Mouse (Mus musculus): ENCODE measurements around the gene Rasa3. TPM values are rescaled to one million over a fixed set of nuclear protein-coding genes. Genes with fewer than 3 reads are reported as not detected.
A peak's percentile ranks its signal among the peaks of the same experiment; 100 is the strongest.

Rasa3 gene
- total and polyA plus RNA-seq, 2 experiments from 2014 or later: 20.5 to 52.7 TPM

DNA sequence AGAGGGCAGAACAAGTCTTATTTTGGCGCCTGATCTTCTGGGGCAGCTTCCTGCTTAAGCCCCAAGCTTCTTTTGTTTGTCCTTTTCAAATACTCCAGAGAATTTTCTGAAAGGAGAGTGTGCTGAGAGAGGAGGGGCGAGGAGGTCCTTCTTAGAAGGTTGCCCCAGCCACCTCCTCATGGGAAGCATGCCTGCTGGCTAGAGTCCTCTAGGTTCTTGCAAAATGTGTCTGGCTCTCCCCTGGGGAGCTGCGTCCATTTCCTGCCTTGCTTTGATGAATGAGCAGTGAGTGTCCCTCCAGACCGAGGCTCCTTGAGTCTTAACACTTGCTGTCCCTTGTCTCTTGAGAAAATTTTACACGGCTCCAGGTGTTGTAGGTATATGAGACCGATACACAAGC lies 11.1 kb upstream of the Rasa3 start:
- H3K9ac ChIP-seq (replicated peaks; ENCODE audit: low read length, poor library complexity, severe bottlenecking): no peak overlapping the region
- H3K27ac ChIP-seq (ENCODE audit: low read depth, low read length): no peak overlapping the region
- H3K4me2 ChIP-seq (ENCODE audit: low read depth, low read length, poor library complexity, severe bottlenecking): no peak overlapping the region
- no peaks in the 10 kb centered on the region for H3K36me3 ChIP-seq (ENCODE audit: insufficient read depth, low read length)
- WGBS: 59% methylated on average over 6 of the region's 6 CpGs
- H3K9me3 ChIP-seq (ENCODE audit: low read length): no peaks in the 10 kb centered on the region
- H3K4me3 ChIP-seq (ENCODE audit: low read depth, low read length): no peak overlapping the region
- no peak for DNase-seq (ENCODE audit: low spot score)
- peaks cover 3% of the 10 kb centered on the region; the same call in 1 of the 2 replicates for H3K4me1 ChIP-seq (ENCODE audit: insufficient read depth, low read length)
- no peak for ATAC-seq (ENCODE audit: low FRiP score)
- TF ChIP-seq CTCF (IDR thresholded peaks at IDR 0.05): no peak
- H3K27me3 ChIP-seq (ENCODE audit: insufficient read depth, low read length): no peaks in the 10 kb centered on the region

GRCm38 (mm10) chr8:13687941-13688340 lies 10.5 kb upstream of the Rasa3 start:
- Histone ChIP-seq H3K4me3 (ENCODE audit: low read depth, low read length) (no peak overlapping the region), H3K4me1 (ENCODE audit: insufficient read depth, low read length) (peaks cover 3% of the 10 kb centered on the region; the same call in 1 of the 2 replicates), H3K9me3 (ENCODE audit: low read length) (no peaks in the 10 kb centered on the region), H3K9ac (replicated peaks; ENCODE audit: low read length, poor library complexity, severe bottlenecking) (no peak overlapping the region), H3K4me2 (ENCODE audit: low read depth, low read length, poor library complexity, severe bottlenecking) (no peak overlapping the region), H3K27ac (ENCODE audit: low read depth, low read length) (no peak overlapping the region), H3K36me3 (ENCODE audit: insufficient read depth, low read length) (no peaks in the 10 kb centered on the region), H3K27me3 (ENCODE audit: insufficient read depth, low read length) (no peaks in the 10 kb centered on the region)
- no peak for ATAC-seq (ENCODE audit: low FRiP score)
- WGBS: 75% methylated on average over 4 of the region's 4 CpGs
- DNase-seq (ENCODE audit: low spot score): no peak
- TF ChIP-seq CTCF (IDR thresholded peaks at IDR 0.05): peak; percentile 34

GRCm38 (mm10) chr8:13687101-13687717 lies 9.8 kb upstream of the Rasa3 start:
- WGBS: 95% methylated on average over 8 of the region's 8 CpGs
- Histone ChIP-seq H3K4me3 (ENCODE audit: low read depth, low read length) (no peak overlapping the region), H3K9me3 (ENCODE audit: low read length) (no peaks in the 10 kb centered on the region), H3K27ac (ENCODE audit: low read depth, low read length) (no peak overlapping the region), H3K4me1 (ENCODE audit: insufficient read depth, low read length) (peaks cover 3% of the 10 kb centered on the region; the same call in 1 of the 2 replicates), H3K27me3 (ENCODE audit: insufficient read depth, low read length) (no peaks in the 10 kb centered on the region), H3K36me3 (ENCODE audit: insufficient read depth, low read length) (no peaks in the 10 kb centered on the region), H3K4me2 (ENCODE audit: low read depth, low read length, poor library complexity, severe bottlenecking) (no peak overlapping the region), H3K9ac (replicated peaks; ENCODE audit: low read length, poor library complexity, severe bottlenecking) (no peak overlapping the region)
- peak; percentile 10; the same call in 1 of the 2 replicates for TF ChIP-seq CTCF (IDR thresholded peaks at IDR 0.05)
- no peak for ATAC-seq (ENCODE audit: low FRiP score)
- no peak for DNase-seq (ENCODE audit: low spot score)

- Histone ChIP-seq H3K36me3 (ENCODE audit: insufficient read depth, low read length) (no peaks in the 10 kb centered on the region), H3K4me2 (ENCODE audit: low read depth, low read length, poor library complexity, severe bottlenecking) (no peak overlapping the region), H3K9ac (replicated peaks; ENCODE audit: low read length, poor library complexity, severe bottlenecking) (no peak overlapping the region), H3K27me3 (ENCODE audit: insufficient read depth, low read length) (no peaks in the 10 kb centered on the region), H3K27ac (ENCODE audit: low read depth, low read length) (no peak overlapping the region), H3K9me3 (ENCODE audit: low read length) (no peaks in the 10 kb centered on the region), H3K4me1 (ENCODE audit: insufficient read depth, low read length) (peaks cover 3% of the 10 kb centered on the region; the same call in 1 of the 2 replicates), H3K4me3 (ENCODE audit: low read depth, low read length) (no peak overlapping the region)
- 78% methylated on average over 7 of the region's 7 CpGs for WGBS
- no peak for ATAC-seq (ENCODE audit: low FRiP score)
- no peak for TF ChIP-seq CTCF (IDR thresholded peaks at IDR 0.05)
- no peak for DNase-seq (ENCODE audit: low spot score)
Observed at GRCm38 (mm10) chr8:13686426-13686825, 9.0 kb upstream of the Rasa3 start.

DNA sequence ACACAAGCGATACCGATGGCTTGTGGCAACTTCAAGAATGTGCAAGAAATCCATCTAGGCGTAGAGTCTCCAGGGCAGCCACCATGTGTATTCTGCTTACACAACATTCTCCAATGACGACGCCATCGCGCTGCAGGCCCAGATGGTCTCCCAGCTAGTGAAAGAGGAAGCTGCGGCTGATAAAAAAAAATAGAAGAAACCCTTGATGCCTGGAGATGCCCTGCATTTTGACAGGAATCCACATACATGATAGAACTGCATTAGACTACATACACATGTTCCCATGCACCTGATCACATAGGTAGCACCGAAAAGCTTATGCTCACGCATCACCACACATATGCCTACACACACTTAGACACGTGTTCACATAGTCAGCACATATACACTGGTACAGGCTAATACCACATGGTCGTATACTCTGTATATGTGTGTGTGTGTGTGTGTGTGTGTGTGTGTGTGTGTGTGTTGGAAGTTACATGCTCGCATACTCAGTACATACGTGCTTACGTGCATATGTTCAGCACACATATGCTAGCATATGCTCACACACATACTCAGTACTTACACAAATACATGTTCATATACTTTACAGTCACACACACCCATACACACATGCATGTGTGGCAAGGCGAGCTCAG lies 8.4 kb upstream of the Rasa3 start:
- no peak for ATAC-seq (ENCODE audit: low FRiP score)

GRCm38 (mm10) chr8:13684131-13684530 lies 6.7 kb upstream of the Rasa3 start:
- TF ChIP-seq CTCF (IDR thresholded peaks at IDR 0.05): no peak
- Histone ChIP-seq H3K9me3 (ENCODE audit: low read length) (no peaks in the 10 kb centered on the region), H3K27ac (ENCODE audit: low read depth, low read length) (no peak overlapping the region), H3K4me2 (ENCODE audit: low read depth, low read length, poor library complexity, severe bottlenecking) (no peak overlapping the region), H3K4me3 (ENCODE audit: low read depth, low read length) (no peak overlapping the region), H3K36me3 (ENCODE audit: insufficient read depth, low read length) (no peaks in the 10 kb centered on the region), H3K9ac (replicated peaks; ENCODE audit: low read length, poor library complexity, severe bottlenecking) (no peak overlapping the region), H3K27me3 (ENCODE audit: insufficient read depth, low read length) (no peaks in the 10 kb centered on the region), H3K4me1 (ENCODE audit: insufficient read depth, low read length) (peaks cover 3% of the 10 kb centered on the region; the same call in 1 of the 2 replicates)
- no peak for ATAC-seq (ENCODE audit: low FRiP score)
- no peak for DNase-seq (ENCODE audit: low spot score)
- WGBS: 83% methylated on average over 7 of the region's 7 CpGs

More for the DNA sequence above, 8.4 kb upstream of the Rasa3 start:
- Histone ChIP-seq H3K4me1 (ENCODE audit: insufficient read depth, low read length) (peaks cover 3% of the 10 kb centered on the region; the same call in 1 of the 2 replicates), H3K9me3 (ENCODE audit: low read length) (no peaks in the 10 kb centered on the region), H3K36me3 (ENCODE audit: insufficient read depth, low read length) (no peaks in the 10 kb centered on the region), H3K4me2 (ENCODE audit: low read depth, low read length, poor library complexity, severe bottlenecking) (no peak overlapping the region), H3K27me3 (ENCODE audit: insufficient read depth, low read length) (no peaks in the 10 kb centered on the region), H3K4me3 (ENCODE audit: low read depth, low read length) (no peak overlapping the region), H3K27ac (ENCODE audit: low read depth, low read length) (no peak overlapping the region), H3K9ac (replicated peaks; ENCODE audit: low read length, poor library complexity, severe bottlenecking) (no peak overlapping the region)
- WGBS: 90% methylated on average over 16 of the region's 16 CpGs
- no peak for TF ChIP-seq CTCF (IDR thresholded peaks at IDR 0.05)
- DNase-seq (ENCODE audit: low spot score): no peak
